Mouse (Mus musculus) erythroid progenitor cell, adult 5-6 weeks (primary cell): ENCODE results near the gene Gpr62. TPM values are rescaled to one million over a fixed set of nuclear protein-coding genes. Genes with fewer than 3 reads are reported as not detected.
A peak's percentile ranks its signal among the peaks of the same experiment; 100 is the strongest.

Source experiments
- ATAC-seq: replicated peaks from 2 replicates; pipeline ENCODE4 v1.8.0; 2016; ENCODE audit warnings: moderate number of reproducible peaks, mild to moderate bottlenecking, moderate TSS enrichment, inconsistent platforms; ENCODE audit not compliant: poor library complexity, low FRiP score, severe bottlenecking
- total RNA-seq, 2 experiments: library from RNA; stranded (forward) in 1 of 2; stranded (reverse) in 1 of 2; fragments of 150-400 nt in 1 of 2; fragments of 186-747, 209-891 nt in 1 of 2; gene quantifications; 2 replicates each; pipeline versions ENCODE4 v1.2.3 to v1.2.4; 2015 to 2017; ENCODE audit warnings: low replicate concordance in 2 of 2

Gene Gpr62
- total RNA-seq, 2 experiments from 2014 or later: not detected

DNA sequence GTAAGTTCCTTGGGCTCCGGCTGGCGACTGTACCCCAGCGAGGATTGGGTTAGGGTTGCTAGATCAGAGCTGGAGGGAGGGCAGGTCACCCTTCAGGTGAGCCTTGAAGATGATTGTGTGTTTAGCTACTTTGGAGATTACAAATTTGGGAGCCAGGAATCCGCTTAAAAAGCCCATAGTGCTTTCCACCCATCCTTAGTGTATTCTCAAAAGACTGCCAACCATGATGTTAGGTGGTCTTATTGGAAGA lies 35.8 kb downstream of the Gpr62 start:
- 0 out of 2 replicates have a peak, but pooled peaks have one; percentile 5 for ATAC-seq

DNA sequence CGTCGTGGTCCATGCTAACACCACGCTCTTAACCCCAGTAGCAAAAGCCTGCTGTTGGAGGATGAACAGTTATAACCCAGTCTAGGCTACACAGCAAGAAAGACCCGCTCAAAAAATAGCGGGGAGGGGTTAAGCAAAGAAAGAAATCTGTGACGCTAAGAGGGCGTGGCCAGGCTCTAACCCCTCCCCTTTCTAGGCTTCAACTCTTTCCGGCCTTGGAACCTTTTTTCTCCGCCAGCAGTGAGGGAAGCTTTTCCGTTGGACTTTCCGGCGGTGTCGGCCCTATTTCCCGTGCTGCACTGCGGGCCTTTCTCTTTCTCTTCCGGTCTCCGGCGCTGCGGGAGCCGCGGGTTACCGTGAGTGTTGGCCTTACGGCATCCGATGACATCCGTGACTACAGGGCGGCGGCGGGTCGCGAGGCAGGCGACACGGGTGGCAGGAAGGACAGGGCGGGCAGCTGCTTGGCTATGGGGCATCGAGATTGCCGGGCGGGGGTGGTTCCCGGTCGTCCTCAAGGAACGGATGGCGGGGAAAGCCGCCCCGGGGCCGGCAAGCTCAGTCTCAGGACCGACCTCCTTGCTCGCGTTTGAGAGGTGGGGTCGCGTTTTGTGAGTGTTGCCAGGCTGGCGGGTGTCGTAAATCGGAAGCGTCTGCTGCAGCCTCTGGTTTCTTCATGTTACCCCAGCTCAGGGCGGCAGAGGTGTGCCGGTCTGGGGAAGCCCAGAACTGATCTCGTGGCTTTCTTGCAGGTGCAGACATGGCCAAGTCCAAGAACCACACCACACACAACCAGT lies 36.3 kb downstream of the Gpr62 start, which contains the start of gene Rpl29:
Rpl29 (plus strand) TSS at position 234 of the 794 bp plus-strand sequence.
- peak; percentile 92 for ATAC-seq

GRCm38 (mm10) chr9:106428719-106429220 lies 37.0 kb downstream of the Gpr62 start:
- peak; percentile 52 for ATAC-seq

GRCm38 (mm10) chr9:106421865-106422160 lies 43.9 kb downstream of the Gpr62 start:
- ATAC-seq: peak; percentile 83

- peak; percentile 8; the same call in 1 of the 2 replicates for ATAC-seq
These were observed 44.5 kb downstream of the Gpr62 start for GRCm38 (mm10) chr9:106421033-106421864.

GRCm38 (mm10) chr9:106420608-106421007 lies 45.1 kb downstream of the Gpr62 start:
- no peak for ATAC-seq

DNA sequence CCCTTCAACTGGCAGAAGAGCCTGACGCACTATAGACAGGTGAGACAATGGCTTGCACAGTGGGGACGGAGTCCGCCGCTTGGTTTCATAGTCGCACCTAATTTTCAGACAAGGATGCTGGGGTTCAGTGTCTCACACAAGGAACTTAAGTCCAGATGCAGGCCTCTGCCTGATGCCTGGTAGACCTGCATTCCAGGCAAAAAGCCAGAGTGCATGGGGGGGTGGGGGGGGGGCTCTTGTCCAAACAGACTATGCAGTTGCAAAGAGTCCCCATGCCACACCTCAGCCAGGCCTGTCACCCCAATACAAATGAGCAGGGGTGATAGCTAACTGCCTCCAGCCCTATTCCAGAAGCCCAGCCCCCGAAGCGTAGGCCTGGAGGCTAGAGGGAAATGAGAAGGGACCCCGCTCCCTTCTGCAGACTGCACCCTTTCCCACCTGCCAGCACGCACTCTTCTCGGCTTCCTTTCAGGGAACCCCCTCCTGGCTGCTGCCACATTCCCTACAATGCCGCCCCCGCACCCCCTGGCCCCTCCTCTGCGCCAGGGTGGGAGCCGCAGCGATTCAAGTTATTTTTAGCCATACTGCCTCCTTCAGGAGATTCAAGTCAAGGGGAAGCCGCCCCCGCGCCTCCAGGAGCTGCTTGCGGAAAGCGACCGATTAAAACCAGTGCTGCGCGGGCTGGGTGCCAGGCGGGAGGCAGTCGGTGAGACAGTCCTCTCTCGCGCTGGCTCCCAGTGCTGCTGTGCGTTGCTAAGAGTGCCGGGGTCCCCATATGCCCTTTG lies 47.7 kb downstream of the Gpr62 start:
- no peak for ATAC-seq

DNA sequence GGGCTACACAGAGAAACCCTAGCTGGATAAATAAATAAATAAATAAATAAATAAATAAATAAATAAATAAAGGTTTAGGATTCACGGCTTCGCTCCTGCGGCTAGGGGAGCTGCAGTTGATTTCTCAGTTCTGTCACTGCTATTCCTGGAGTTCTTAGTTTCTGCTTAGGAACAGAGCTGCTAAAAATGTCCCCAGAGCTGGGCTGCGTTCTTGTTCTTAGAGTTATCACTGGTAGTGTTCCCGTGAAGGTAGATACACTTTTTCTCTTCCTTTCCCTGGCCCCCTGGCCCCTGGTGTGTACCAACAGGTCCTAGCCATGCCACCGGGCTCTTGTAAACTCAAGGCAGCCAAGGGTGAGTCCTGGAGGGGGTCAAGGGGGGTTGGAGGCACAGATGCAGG lies 48.9 kb downstream of the Gpr62 start:
- ATAC-seq: no peak

Other genes with a start within 250 kb of the Gpr62 start
- 0.72 and 5.0 TPM in 2 replicates for gene Tlr9, start 243.3 kb downstream of the Gpr62 start, total RNA-seq (2015; ENCODE audit: low replicate concordance)
- gene Tlr9, start 243.3 kb downstream of the Gpr62 start, total RNA-seq (2017; ENCODE audit: low replicate concordance): 0.64 TPM in 1 of 2 replicates, not detected in the other
- 44.0 and 57.7 TPM in 2 replicates for gene Alas1, start 217.3 kb downstream of the Gpr62 start, total RNA-seq (2015; ENCODE audit: low replicate concordance)
- gene Alas1, start 217.3 kb downstream of the Gpr62 start, total RNA-seq (2017; ENCODE audit: low replicate concordance): 37.1 and 38.0 TPM in 2 replicates
- 28.1 and 28.9 TPM in 2 replicates for gene Poc1a, start 184.9 kb downstream of the Gpr62 start, total RNA-seq (2015; ENCODE audit: low replicate concordance)
- gene Poc1a, start 184.9 kb downstream of the Gpr62 start, total RNA-seq (2017; ENCODE audit: low replicate concordance): 12.7 and 19.5 TPM in 2 replicates
- 13.3 and 19.3 TPM in 2 replicates for gene Dusp7, start 97.3 kb downstream of the Gpr62 start, total RNA-seq (2015; ENCODE audit: low replicate concordance)
- 2.7 and 3.9 TPM in 2 replicates for gene Dusp7, start 97.3 kb downstream of the Gpr62 start, total RNA-seq (2017; ENCODE audit: low replicate concordance)
- 733 and 902 TPM in 2 replicates for gene Rpl29, start 36.5 kb downstream of the Gpr62 start, total RNA-seq (2015; ENCODE audit: low replicate concordance)
- gene Rpl29, start 36.5 kb downstream of the Gpr62 start, total RNA-seq (2017; ENCODE audit: low replicate concordance): 361 and 381 TPM in 2 replicates
- 2.9 TPM in 1 of 2 replicates, not detected in the other for gene Acy1, start 27.6 kb downstream of the Gpr62 start, total RNA-seq (2015; ENCODE audit: low replicate concordance)
- gene Acy1, start 27.6 kb downstream of the Gpr62 start, total RNA-seq (2017; ENCODE audit: low replicate concordance): 0.30 and 0.39 TPM in 2 replicates
- 1.3 TPM in 1 of 2 replicates, not detected in the other for gene Abhd14b, start 18.5 kb downstream of the Gpr62 start, total RNA-seq (2015; ENCODE audit: low replicate concordance)
- gene Abhd14b, start 18.5 kb downstream of the Gpr62 start, total RNA-seq (2017; ENCODE audit: low replicate concordance): 0.91 TPM in 1 of 2 replicates, not detected in the other
- 3.2 and 3.4 TPM in 2 replicates for gene Abhd14a, start 18.3 kb downstream of the Gpr62 start, total RNA-seq (2015; ENCODE audit: low replicate concordance)
- gene Abhd14a, start 18.3 kb downstream of the Gpr62 start, total RNA-seq (2017; ENCODE audit: low replicate concordance): 0.77 and 2.0 TPM in 2 replicates
- 9.2 TPM in 1 of 2 replicates, not detected in the other for gene Pcbp4, start 12.6 kb downstream of the Gpr62 start, total RNA-seq (2015; ENCODE audit: low replicate concordance)
- gene Pcbp4, start 12.6 kb downstream of the Gpr62 start, total RNA-seq (2017; ENCODE audit: low replicate concordance): not detected in 2 replicates
- gene Rrp9, start 10.0 kb upstream of the Gpr62 start, total RNA-seq (2015; ENCODE audit: low replicate concordance): not detected in 2 replicates
- gene Rrp9, start 10.0 kb upstream of the Gpr62 start, total RNA-seq (2017; ENCODE audit: low replicate concordance): 1.3 and 3.9 TPM in 2 replicates
- gene Parp3, start 11.0 kb upstream of the Gpr62 start, total RNA-seq (2015; ENCODE audit: low replicate concordance): 3.2 and 4.2 TPM in 2 replicates
- 2.3 and 3.3 TPM in 2 replicates for gene Parp3, start 11.0 kb upstream of the Gpr62 start, total RNA-seq (2017; ENCODE audit: low replicate concordance)
- gene Iqcf1, start 34.0 kb upstream of the Gpr62 start, total RNA-seq (2015; ENCODE audit: low replicate concordance): not detected in 2 replicates
- not detected in 2 replicates for gene Iqcf1, start 34.0 kb upstream of the Gpr62 start, total RNA-seq (2017; ENCODE audit: low replicate concordance)
- not detected in 2 replicates for gene Iqcf5, start 48.6 kb upstream of the Gpr62 start, total RNA-seq (2015; ENCODE audit: low replicate concordance)
- gene Iqcf5, start 48.6 kb upstream of the Gpr62 start, total RNA-seq (2017; ENCODE audit: low replicate concordance): not detected in 2 replicates
- not detected in 2 replicates for gene Iqcf3, start 95.7 kb upstream of the Gpr62 start, total RNA-seq (2015; ENCODE audit: low replicate concordance)
- not detected in 2 replicates for gene Iqcf3, start 95.7 kb upstream of the Gpr62 start, total RNA-seq (2017; ENCODE audit: low replicate concordance)
- not detected in 2 replicates for gene Iqcf4, start 105.1 kb upstream of the Gpr62 start, total RNA-seq (2015; ENCODE audit: low replicate concordance)
- not detected in 2 replicates for gene Iqcf4, start 105.1 kb upstream of the Gpr62 start, total RNA-seq (2017; ENCODE audit: low replicate concordance)
- gene Iqcf6, start 160.6 kb upstream of the Gpr62 start, total RNA-seq (2015; ENCODE audit: low replicate concordance): not detected in 2 replicates
- not detected in 2 replicates for gene Iqcf6, start 160.6 kb upstream of the Gpr62 start, total RNA-seq (2017; ENCODE audit: low replicate concordance)
- gene Grm2, start 190.1 kb upstream of the Gpr62 start, total RNA-seq (2015; ENCODE audit: low replicate concordance): not detected in 2 replicates
- not detected in 2 replicates for gene Grm2, start 190.1 kb upstream of the Gpr62 start, total RNA-seq (2017; ENCODE audit: low replicate concordance)
- 5.0 and 12.2 TPM in 2 replicates for gene Tex264, start 220.0 kb upstream of the Gpr62 start, total RNA-seq (2015; ENCODE audit: low replicate concordance)
- gene Tex264, start 220.0 kb upstream of the Gpr62 start, total RNA-seq (2017; ENCODE audit: low replicate concordance): 1.8 and 23.2 TPM in 2 replicates